23 mouse cellular contexts compared by ENCODE assay signal in genomic region chr9:113643669-113644068, GRCm38 (mm10).
DNase-seq lines count a peak whose midpoint lies in the region; ATAC-seq lines count a peak whose summit lies in the region.
"Had no signal": no experiment of that assay in that cellular context is flagged by ENCODE, and none has a peak within 500 bp of the region (broad histone marks: within the 10 kb centered on the region; RNA-seq: fewer than 3 reads in every experiment).

No protein-coding gene starts in this region.

- H3K4me2 ChIP-seq in kidney, embryonic 14.5 days (replicated peaks; ENCODE audit: low read depth, low read length) = no peak overlapping the region
- no peak overlapping the region for H3K4me2 ChIP-seq in neural tube, embryonic 12.5 days (replicated peaks)
- no peak overlapping the region for H3K4me2 ChIP-seq in neural tube, embryonic 15.5 days
- no peak overlapping the region for H3K4me2 ChIP-seq in neural tube, embryonic 14.5 days (ENCODE audit: low read depth, low read length)
- H3K4me2 ChIP-seq: liver, embryonic 11.5 days had no signal

- peak; percentile 25 for DNase-seq in embryo, embryonic 11 days
- DNase-seq in embryo, embryonic 9.5 days (ENCODE audit: extremely low spot score) = no peak
- no peak for DNase-seq in kidney, postnatal 14 days
- DNase-seq in cerebellum, postnatal 25 days = no peak
- DNase-seq: adrenal gland, postnatal 10 days; gastrocnemius, postnatal 25 days; heart, adult 2 months; kidney, adult 11 months; kidney, postnatal 25 days; layer of hippocampus, adult 9-11 months; lung, adult 18-20 months; lung, postnatal 14 days; right cerebral cortex, postnatal 4 days had no signal

- no peak overlapping the region for H3K4me3 ChIP-seq in kidney, embryonic 14.5 days (ENCODE audit: low read length)
- H3K4me3 ChIP-seq in neural tube, embryonic 12.5 days = no peak overlapping the region
- no peak overlapping the region for H3K4me3 ChIP-seq in neural tube, embryonic 15.5 days (replicated peaks)
- no peak overlapping the region for H3K4me3 ChIP-seq in neural tube, embryonic 14.5 days (ENCODE audit: low read depth, low read length)
- H3K4me3 ChIP-seq: erythroblast, embryonic 14.5 days; heart, adult 2 months had no signal

- H3K4me1 ChIP-seq in kidney, embryonic 14.5 days (ENCODE audit: control insufficient read depth, insufficient read depth, low read length) = no peaks in the 10 kb centered on the region
- peaks cover 10% of the 10 kb centered on the region for H3K4me1 ChIP-seq in neural tube, embryonic 12.5 days
- H3K4me1 ChIP-seq in neural tube, embryonic 15.5 days = peaks cover 17% of the 10 kb centered on the region
- H3K4me1 ChIP-seq in neural tube, embryonic 14.5 days (ENCODE audit: control insufficient read depth, insufficient read depth, low read length) = no peaks in the 10 kb centered on the region

- no peak overlapping the region for H3K27ac ChIP-seq in kidney, embryonic 14.5 days (ENCODE audit: low read depth, low read length)
- H3K27ac ChIP-seq in neural tube, embryonic 12.5 days = no peak overlapping the region
- no peak overlapping the region; the same call in 1 of the 2 replicates for H3K27ac ChIP-seq in neural tube, embryonic 15.5 days (replicated peaks)
- no peak overlapping the region for H3K27ac ChIP-seq in neural tube, embryonic 14.5 days (ENCODE audit: low read depth, low read length)
- H3K27ac ChIP-seq: heart, adult 2 months had no signal

- no peak overlapping the region for H3K9ac ChIP-seq in kidney, embryonic 14.5 days (ENCODE audit: low read depth, low read length)
- no peak overlapping the region for H3K9ac ChIP-seq in neural tube, embryonic 12.5 days
- H3K9ac ChIP-seq in neural tube, embryonic 15.5 days (replicated peaks) = no peak overlapping the region
- no peak overlapping the region for H3K9ac ChIP-seq in neural tube, embryonic 14.5 days (replicated peaks; ENCODE audit: low read depth, low read length)

- peak; percentile 28; the same call in 1 of the 2 replicates for ATAC-seq in kidney, embryonic 14.5 days (ENCODE audit: low FRiP score, low TSS enrichment)
- ATAC-seq in neural tube, embryonic 12.5 days (ENCODE audit: low FRiP score, low read depth) = 0 out of 2 replicates have a peak, but pooled peaks have one; percentile 7
- ATAC-seq in neural tube, embryonic 15.5 days (ENCODE audit: low FRiP score) = no peak
- ATAC-seq in neural tube, embryonic 14.5 days (ENCODE audit: low read depth) = peak; percentile 51; the same call in 1 of the 2 replicates
- ATAC-seq: activated CD4-positive, CD25-positive, alpha-beta regulatory T cell, adult 4 months; CD4-positive, CD25-positive, alpha-beta regulatory T cell, adult 4 months; forebrain, embryonic 14.5 days; Patski had no signal

- H3K27me3 ChIP-seq in kidney, embryonic 14.5 days (ENCODE audit: control insufficient read depth, insufficient read depth, low read length) = no peaks in the 10 kb centered on the region
- H3K27me3 ChIP-seq in neural tube, embryonic 12.5 days (replicated peaks) = no peaks in the 10 kb centered on the region
- H3K27me3 ChIP-seq in neural tube, embryonic 15.5 days (replicated peaks) = no peaks in the 10 kb centered on the region
- no peaks in the 10 kb centered on the region for H3K27me3 ChIP-seq in neural tube, embryonic 14.5 days (ENCODE audit: control insufficient read depth, insufficient read depth, low read length)
- H3K27me3 ChIP-seq: Patski had no signal

- no peaks in the 10 kb centered on the region for H3K36me3 ChIP-seq in kidney, embryonic 14.5 days (ENCODE audit: control insufficient read depth, insufficient read depth, low read length)
- no peaks in the 10 kb centered on the region for H3K36me3 ChIP-seq in neural tube, embryonic 12.5 days
- H3K36me3 ChIP-seq in neural tube, embryonic 15.5 days = no peaks in the 10 kb centered on the region
- no peaks in the 10 kb centered on the region for H3K36me3 ChIP-seq in neural tube, embryonic 14.5 days (ENCODE audit: control insufficient read depth, insufficient read depth, low read length)

- no peaks in the 10 kb centered on the region for H3K9me3 ChIP-seq in kidney, embryonic 14.5 days (ENCODE audit: control insufficient read depth, low read length)
- H3K9me3 ChIP-seq in neural tube, embryonic 12.5 days = no peaks in the 10 kb centered on the region
- no peaks in the 10 kb centered on the region for H3K9me3 ChIP-seq in neural tube, embryonic 15.5 days (replicated peaks)
- H3K9me3 ChIP-seq in neural tube, embryonic 14.5 days (ENCODE audit: control insufficient read depth, low read length) = no peaks in the 10 kb centered on the region

- WGBS in kidney, embryonic 14.5 days = 48% methylated on average over 15 of the region's 15 CpGs
- 55% methylated on average over 15 of the region's 15 CpGs for WGBS in neural tube, embryonic 12.5 days
- 53% methylated on average over 15 of the region's 15 CpGs for WGBS in neural tube, embryonic 15.5 days
- WGBS in neural tube, embryonic 14.5 days = 50% methylated on average over 15 of the region's 15 CpGs
